Mouse (Mus musculus): Measurements from ENCODE around the gene Uroc1. TPM values are rescaled to one million over a fixed set of nuclear protein-coding genes. Genes with fewer than 3 reads are reported as not detected.

Gene Uroc1
- not detected for total RNA-seq (2021)
- long read RNA-seq, experiment 1, result 0 reads
- long read RNA-seq, experiment 2, result 0 reads

GRCm38 (mm10) chr6:90332561-90333425 lies at the start of gene Uroc1:
Gene Uroc1 (plus strand): TSS chr6:90333284.
- no peak within 1 kb of the TSS for H3K4me3 ChIP-seq
- no peak within 1 kb of the TSS for H3K27ac ChIP-seq
- TF ChIP-seq CTCF (IDR thresholded peaks at IDR 0.05), result no peak
- intact Hi-C loops (cut with DNase I), result no loop called here
- no peak for DNase-seq (ENCODE audit: extremely low spot score in 1 of 2, low spot score in 2 of 2)

GRCm38 (mm10) chr6:90288265-90288664 lies 44.8 kb upstream of the Uroc1 start:
- Histone ChIP-seq H3K27ac (no peak overlapping the region), H3K4me3 (no peak overlapping the region)
- no peak for DNase-seq (ENCODE audit: extremely low spot score in 1 of 2, low spot score in 2 of 2)
- intact Hi-C loops (cut with DNase I), result no loop called here
- peak; percentile 51 for TF ChIP-seq CTCF (IDR thresholded peaks at IDR 0.05)

- Histone ChIP-seq H3K4me3 (no peak within 1 kb of the TSS), H3K27ac (no peak within 1 kb of the TSS)
- DNase-seq (ENCODE audit: extremely low spot score in 1 of 2, low spot score in 2 of 2), result no peak
- intact Hi-C loops (cut with DNase I), result no loop called here
- no peak for TF ChIP-seq CTCF (IDR thresholded peaks at IDR 0.05)
Measured at GRCm38 (mm10) chr6:90300919-90301318, 32.2 kb upstream of the Uroc1 start, which contains the start of gene BC048671. Gene BC048671 (plus strand): TSS chr6:90301219.

GRCm38 (mm10) chr6:90306315-90306975 lies 26.6 kb upstream of the Uroc1 start:
- TF ChIP-seq CTCF (IDR thresholded peaks at IDR 0.05), result no peak
- DNase-seq (ENCODE audit: extremely low spot score in 1 of 2, low spot score in 2 of 2), result peak in 1 of 2 experiments; percentile 0
- no peak overlapping the region for H3K4me3 ChIP-seq
- intact Hi-C loops (cut with DNase I), result no loop called here
- H3K27ac ChIP-seq, result no peak overlapping the region

- no peak for DNase-seq (ENCODE audit: extremely low spot score in 1 of 2, low spot score in 2 of 2)
- Histone ChIP-seq H3K4me3 (no peak overlapping the region), H3K27ac (no peak overlapping the region)
- intact Hi-C loops (cut with DNase I), result no loop called here
- TF ChIP-seq CTCF (IDR thresholded peaks at IDR 0.05), result no peak
Measured at GRCm38 (mm10) chr6:90308839-90309778, 24.0 kb upstream of the Uroc1 start.

GRCm38 (mm10) chr6:90315961-90316360 lies 17.1 kb upstream of the Uroc1 start:
- Histone ChIP-seq H3K4me3 (no peak overlapping the region), H3K27ac (no peak overlapping the region)
- DNase-seq (ENCODE audit: extremely low spot score in 1 of 2, low spot score in 2 of 2), result peak in 1 of 2 experiments; percentile 43
- intact Hi-C loops (cut with DNase I), result no loop called here
- TF ChIP-seq CTCF (IDR thresholded peaks at IDR 0.05), result no peak

GRCm38 (mm10) chr6:90317510-90318258 lies 15.4 kb upstream of the Uroc1 start:
- intact Hi-C loops (cut with DNase I), result no loop called here
- Histone ChIP-seq H3K27ac (no peak overlapping the region), H3K4me3 (no peak overlapping the region)
- no peak for DNase-seq (ENCODE audit: extremely low spot score in 1 of 2, low spot score in 2 of 2)
- no peak for TF ChIP-seq CTCF (IDR thresholded peaks at IDR 0.05)

- intact Hi-C loops (cut with DNase I), result no loop called here
- DNase-seq (ENCODE audit: extremely low spot score in 1 of 2, low spot score in 2 of 2), result no peak
- Histone ChIP-seq H3K4me3 (no peak overlapping the region), H3K27ac (no peak overlapping the region)
- TF ChIP-seq CTCF (IDR thresholded peaks at IDR 0.05), result no peak
Measured at GRCm38 (mm10) chr6:90319019-90319418, 14.1 kb upstream of the Uroc1 start.

GRCm38 (mm10) chr6:90319475-90320191 lies 13.5 kb upstream of the Uroc1 start:
- TF ChIP-seq CTCF (IDR thresholded peaks at IDR 0.05), result no peak
- intact Hi-C loops (cut with DNase I), result no loop called here
- Histone ChIP-seq H3K27ac (no peak overlapping the region), H3K4me3 (no peak overlapping the region)
- no peak for DNase-seq (ENCODE audit: extremely low spot score in 1 of 2, low spot score in 2 of 2)

- Histone ChIP-seq H3K4me3 (no peak overlapping the region), H3K27ac (no peak overlapping the region)
- intact Hi-C loops (cut with DNase I), result no loop called here
- no peak for DNase-seq (ENCODE audit: extremely low spot score in 1 of 2, low spot score in 2 of 2)
- TF ChIP-seq CTCF (IDR thresholded peaks at IDR 0.05), result no peak
Measured at GRCm38 (mm10) chr6:90320429-90320828, 12.7 kb upstream of the Uroc1 start.
